Mouse (Mus musculus) lung, adult 10 weeks (tissue): ENCODE results near the gene Recql5. TPM values are rescaled to one million over a fixed set of nuclear protein-coding genes. Genes with fewer than 3 reads are reported as not detected.

Experiments
- polyA plus RNA-seq: library from polyadenylated mRNA; stranded (reverse); fragments of 350-450 nt; fragmentation: Illumina TruSeq; extraction: RNeasy Lipid Tissue Mini Kit (QIAGEN cat#74804); gene quantifications from one replicate; pipeline ENCODE4 v1.2.3, GENCODE M21; 2014; ENCODE audit warnings: low read depth, low replicate concordance; ENCODE audit not compliant: insufficient read depth

The Recql5 gene
- polyA plus RNA-seq = 8.3 TPM

GRCm38 (mm10) chr11:115933108-115933746 is at the start of gene Recql5, which contains the start of gene Sap30bp:
Gene Recql5, minus strand, starts transcription at chr11:115933477.
Gene Sap30bp, plus strand, starts transcription at chr11:115933282.

GRCm38 (mm10) chr11:115974309-115975082 is 41.2 kb upstream of the Recql5 start, which contains the start of gene Itgb4:
Gene Itgb4, plus strand, starts transcription at chr11:115974709.

GRCm38 (mm10) chr11:115911632-115912376 is 21.5 kb downstream of the Recql5 start, which contains the start of gene Smim6:
Gene Smim6, plus strand, starts transcription at chr11:115912017.

GRCm38 (mm10) chr11:115899486-115900266 is 33.6 kb downstream of the Recql5 start, which contains the start of gene Smim5:
Gene Smim5, plus strand, starts transcription at chr11:115899966.

GRCm38 (mm10) chr11:115858354-115858753 is 74.9 kb downstream of the Recql5 start, which contains the start of gene Myo15b:
Gene Myo15b, plus strand, starts transcription at chr11:115858406.

Other genes starting within 250 kb of the Recql5 start
- gene Grb2, start 224.9 kb downstream of the Recql5 start, polyA plus RNA-seq = 44.3 TPM
- gene Tmem94, start 168.0 kb downstream of the Recql5 start, polyA plus RNA-seq = 11.1 TPM
- 27.9 TPM for gene Caskin2, start 119.8 kb downstream of the Recql5 start, polyA plus RNA-seq
- 12.5 TPM for gene Tsen54, start 118.8 kb downstream of the Recql5 start, polyA plus RNA-seq
- 39.5 TPM for gene Llgl2, start 109.4 kb downstream of the Recql5 start, polyA plus RNA-seq
- gene Myo15b, start 75.1 kb downstream of the Recql5 start, polyA plus RNA-seq = 1.1 TPM
- gene Smim5, start 33.5 kb downstream of the Recql5 start, polyA plus RNA-seq = 24.6 TPM
- gene Smim6, start 21.5 kb downstream of the Recql5 start, polyA plus RNA-seq = 56.4 TPM
- 14.9 TPM for gene Sap30bp, start 195 bp downstream of the Recql5 start, polyA plus RNA-seq
- 2.0 TPM for gene Itgb4, start 41.2 kb upstream of the Recql5 start, polyA plus RNA-seq
- 37.1 TPM for gene Galk1, start 79.2 kb upstream of the Recql5 start, polyA plus RNA-seq
- gene H3f3b, start 94.5 kb upstream of the Recql5 start, polyA plus RNA-seq = 439 TPM
- gene Unk, start 96.8 kb upstream of the Recql5 start, polyA plus RNA-seq = 10.2 TPM
- 22.3 TPM for gene Unc13d, start 144.5 kb upstream of the Recql5 start, polyA plus RNA-seq
- 101 TPM for gene Wbp2, start 153.5 kb upstream of the Recql5 start, polyA plus RNA-seq
- gene Trim47, start 193.7 kb upstream of the Recql5 start, polyA plus RNA-seq = 16.8 TPM
- gene Trim65, start 197.7 kb upstream of the Recql5 start, polyA plus RNA-seq = 6.5 TPM
- 30.3 TPM for gene Mrpl38, start 205.4 kb upstream of the Recql5 start, polyA plus RNA-seq
- 10.5 TPM for gene Fbf1, start 234.7 kb upstream of the Recql5 start, polyA plus RNA-seq